Mouse (Mus musculus) neural tube, embryonic 14.5 days (tissue): ENCODE data around the gene Galns. TPM values are rescaled to one million over a fixed set of nuclear protein-coding genes. Genes with fewer than 3 reads are reported as not detected.
A peak's percentile ranks its signal among the peaks of the same experiment; 100 is the strongest.

Experiments
- ATAC-seq: fragments of 200-750 bp; cut with Nextera tagmentation; 2 replicates; pipeline ENCODE4 v1.8.0; 2017; ENCODE audit warnings: low read depth, mild to moderate bottlenecking, moderate TSS enrichment, moderate library complexity
- H3K27ac ChIP-seq: fragments of 300-500 bp; sonication (generic); 2 replicates; pipeline ENCODE4 v1.5.1; 2014; ENCODE audit warnings: low read depth, mild to moderate bottlenecking, control low read depth, low read length, moderate library complexity, mixed read lengths
- H3K27me3 ChIP-seq: fragments of 300-500 bp; sonication (generic); 2 replicates; pipeline ENCODE4 v1.6.1; 2014; ENCODE audit warnings: low read length; ENCODE audit not compliant: control insufficient read depth, insufficient read depth
- H3K36me3 ChIP-seq: fragments of 300-500 bp; sonication (generic); 2 replicates; pipeline ENCODE4 v1.6.1; 2014; ENCODE audit warnings: low read length, mixed read lengths; ENCODE audit not compliant: control insufficient read depth, insufficient read depth
- H3K4me1 ChIP-seq: fragments of 300-500 bp; sonication (generic); 2 replicates; pipeline ENCODE4 v1.6.1; 2014; ENCODE audit warnings: low read length; ENCODE audit not compliant: control insufficient read depth, insufficient read depth
- H3K4me2 ChIP-seq: fragments of 300-500 bp; sonication (generic); 2 replicates; pipeline ENCODE4 v1.6.1; 2014; ENCODE audit warnings: mild to moderate bottlenecking, low read depth, low read length, control low read depth
- H3K4me3 ChIP-seq: fragments of 300-500 bp; sonication (generic); 2 replicates; pipeline ENCODE4 v1.5.1; 2014; ENCODE audit warnings: low read depth, low read length, control low read depth, mixed read lengths
- H3K9ac ChIP-seq: fragments of 300-500 bp; sonication (generic); replicated peaks from 2 replicates; pipeline ENCODE4 v1.6.1; 2014; ENCODE audit warnings: low read depth, mild to moderate bottlenecking, control low read depth, low read length, mixed read lengths
- H3K9me3 ChIP-seq: fragments of 300-500 bp; sonication (generic); 2 replicates; pipeline ENCODE4 v1.6.1; 2016; ENCODE audit warnings: low read length; ENCODE audit not compliant: control insufficient read depth
- WGBS: fragments of 180-500 bp; shearing (Covaris S2); extraction: QIAGEN DNeasy Blood & Tissue Kit; methylation state at CpG from one replicate; pipeline ENCODE4 v1.1.7; 2014; 5-methylcytosine and 5-hydroxymethylcytosine counted together
- polyA plus RNA-seq: library from polyadenylated mRNA; unstranded; fragments of >200 nt; fragmentation: Nextera tagmentation; extraction: Ambion mirVana; gene quantifications from 2 replicates; pipeline ENCODE4 v1.2.1, GENCODE M21; 2014

The Galns gene
- polyA plus RNA-seq: 6.9 and 7.1 TPM in 2 replicates

- H3K4me2 ChIP-seq: peak within 1 kb of the TSS; percentile 88
- H3K36me3 ChIP-seq: no peaks in the 10 kb centered on the region
- peak within 1 kb of the TSS; percentile 82 for H3K27ac ChIP-seq
- under 1% methylated on average over 56 of the region's 57 CpGs for WGBS
- H3K4me3 ChIP-seq: peak within 1 kb of the TSS; percentile 67
- H3K4me1 ChIP-seq: peaks cover 12% of the 10 kb centered on the region
- H3K27me3 ChIP-seq: no peaks in the 10 kb centered on the region
- peak; percentile 97 for ATAC-seq
- no peaks in the 10 kb centered on the region for H3K9me3 ChIP-seq
- H3K9ac ChIP-seq: peak within 1 kb of the TSS; percentile 72
Measured at GRCm38 (mm10) chr8:122611295-122612133, at the start of gene Galns, which contains the start of gene Trappc2l. Gene Galns (minus strand): TSS chr8:122611463. Gene Trappc2l (plus strand): TSS chr8:122611640.

GRCm38 (mm10) chr8:122660022-122660421 lies 48.8 kb upstream of the Galns start:
- ATAC-seq: no peak
- H3K4me1 ChIP-seq: peaks cover 22% of the 10 kb centered on the region
- 73% methylated on average over 2 of the region's 2 CpGs for WGBS
- H3K4me2 ChIP-seq: no peak overlapping the region
- no peaks in the 10 kb centered on the region for H3K27me3 ChIP-seq
- H3K9ac ChIP-seq: no peak overlapping the region
- no peaks in the 10 kb centered on the region for H3K9me3 ChIP-seq
- H3K36me3 ChIP-seq: no peaks in the 10 kb centered on the region
- H3K4me3 ChIP-seq: no peak overlapping the region
- no peak overlapping the region for H3K27ac ChIP-seq

- Histone ChIP-seq H3K4me1 (peaks cover 20% of the 10 kb centered on the region), H3K4me3 (no peak overlapping the region), H3K9me3 (no peaks in the 10 kb centered on the region), H3K36me3 (no peaks in the 10 kb centered on the region), H3K27ac (no peak overlapping the region), H3K4me2 (no peak overlapping the region), H3K27me3 (no peaks in the 10 kb centered on the region), H3K9ac (no peak overlapping the region)
- WGBS: 68% methylated on average over 9 of the region's 9 CpGs
- no peak for ATAC-seq
Measured at GRCm38 (mm10) chr8:122658807-122659160, 47.5 kb upstream of the Galns start.

- H3K4me3 ChIP-seq: no peak overlapping the region
- peaks cover 16% of the 10 kb centered on the region for H3K4me1 ChIP-seq
- ATAC-seq: no peak
- H3K9ac ChIP-seq: no peak overlapping the region
- H3K36me3 ChIP-seq: no peaks in the 10 kb centered on the region
- no peak overlapping the region for H3K4me2 ChIP-seq
- H3K27ac ChIP-seq: no peak overlapping the region
- WGBS: 59% methylated on average over 10 of the region's 10 CpGs
- no peaks in the 10 kb centered on the region for H3K9me3 ChIP-seq
- no peaks in the 10 kb centered on the region for H3K27me3 ChIP-seq
Measured at GRCm38 (mm10) chr8:122658149-122658806, 47.0 kb upstream of the Galns start.

GRCm38 (mm10) chr8:122656056-122656999 lies 45.1 kb upstream of the Galns start:
- H3K9me3 ChIP-seq: no peaks in the 10 kb centered on the region

GRCm38 (mm10) chr8:122654768-122655167 lies 43.5 kb upstream of the Galns start:
- Histone ChIP-seq H3K36me3 (0 out of 2 replicates have a peak, but pooled peaks cover 3% of the 10 kb centered on the region), H3K9me3 (no peaks in the 10 kb centered on the region), H3K9ac (no peak overlapping the region), H3K4me2 (no peak overlapping the region), H3K4me3 (no peak overlapping the region), H3K27me3 (no peaks in the 10 kb centered on the region), H3K4me1 (peaks cover 19% of the 10 kb centered on the region), H3K27ac (no peak overlapping the region)
- ATAC-seq: no peak
- 55% methylated on average over 7 of the region's 7 CpGs for WGBS

More at GRCm38 (mm10) chr8:122656056-122656999, 45.1 kb upstream of the Galns start:
- WGBS: 83% methylated on average over 13 of the region's 13 CpGs
- H3K4me2 ChIP-seq: no peak overlapping the region
- H3K4me3 ChIP-seq: no peak overlapping the region
- no peak overlapping the region for H3K9ac ChIP-seq
- H3K4me1 ChIP-seq: peaks cover 19% of the 10 kb centered on the region
- H3K36me3 ChIP-seq: no peaks in the 10 kb centered on the region
- H3K27ac ChIP-seq: no peak overlapping the region
- no peaks in the 10 kb centered on the region for H3K27me3 ChIP-seq
- ATAC-seq: no peak

GRCm38 (mm10) chr8:122652643-122653042 lies 41.4 kb upstream of the Galns start:
- H3K4me3 ChIP-seq: no peak overlapping the region
- WGBS: 75% methylated on average over 6 of the region's 6 CpGs
- no peak overlapping the region for H3K27ac ChIP-seq
- H3K9ac ChIP-seq: no peak overlapping the region
- no peaks in the 10 kb centered on the region for H3K27me3 ChIP-seq
- no peak for ATAC-seq
- peaks cover 14% of the 10 kb centered on the region; the same call in 1 of the 2 replicates for H3K4me1 ChIP-seq
- no peak overlapping the region for H3K4me2 ChIP-seq
- H3K36me3 ChIP-seq: peaks cover 13% of the 10 kb centered on the region; the same call in 1 of the 2 replicates
- no peaks in the 10 kb centered on the region for H3K9me3 ChIP-seq

GRCm38 (mm10) chr8:122651326-122651921 lies 40.2 kb upstream of the Galns start:
- peaks cover 14% of the 10 kb centered on the region; the same call in 1 of the 2 replicates for H3K4me1 ChIP-seq
- H3K27me3 ChIP-seq: no peaks in the 10 kb centered on the region
- no peak overlapping the region for H3K4me2 ChIP-seq
- no peaks in the 10 kb centered on the region for H3K9me3 ChIP-seq
- peaks cover 21% of the 10 kb centered on the region; the same call in 1 of the 2 replicates for H3K36me3 ChIP-seq
- H3K4me3 ChIP-seq: no peak overlapping the region
- WGBS: 57% methylated on average over 16 of the region's 16 CpGs
- no peak overlapping the region for H3K9ac ChIP-seq
- peak; percentile 34; the same call in 1 of the 2 replicates for ATAC-seq
- no peak overlapping the region for H3K27ac ChIP-seq
